Mouse (Mus musculus): Measurements from ENCODE around the gene Col5a3.

DNA sequence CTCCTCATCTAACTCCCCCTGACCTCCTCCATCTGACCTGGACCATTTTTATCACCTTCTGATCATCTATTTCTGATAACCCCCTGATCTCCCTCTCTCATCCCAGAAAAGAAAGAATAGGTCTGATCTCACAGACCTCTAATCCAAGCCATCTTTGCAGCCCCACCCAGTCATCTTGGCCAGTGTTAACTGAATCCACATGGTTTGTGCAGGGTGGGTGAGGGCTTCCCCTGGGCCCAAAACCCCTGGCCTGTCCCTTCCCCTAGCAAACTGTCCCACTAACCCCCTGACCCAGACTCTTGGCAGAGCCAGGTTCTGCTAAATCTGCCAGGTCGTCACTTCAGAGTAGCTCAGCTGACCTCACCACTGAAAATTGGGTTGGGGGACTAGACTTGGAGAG lies 4.1 kb downstream of the Col5a3 start:
- TF ChIP-seq CTCF (IDR thresholded peaks at IDR 0.05; ENCODE audit: extremely low read depth, insufficient read depth, low read length), result no peak
- TF ChIP-seq POLR2A (IDR thresholded peaks at IDR 0.05; ENCODE audit: extremely low read depth, insufficient read depth, low read length), result no peak
